Mouse (Mus musculus) left cerebral cortex, postnatal 14 days (tissue): ENCODE data around the gene Grhl1. TPM values are rescaled to one million over a fixed set of nuclear protein-coding genes. Genes with fewer than 3 reads are reported as not detected.

Experiments
- DNase-seq, 2 experiments: peaks; one replicate each; pipeline ENCODE4 v3.0.0; 2021 to 2022; ENCODE audit warnings: low spot score in 2 of 2, mixed read lengths in 1 of 2
- intact Hi-C: fragments of 180-260 bp; cut with DNase I; formaldehyde crosslinking; loops from one replicate; pipeline ENCODE4 v1.15.1; 2025
- total RNA-seq, 2 experiments: library from RNA; stranded (reverse); gene quantifications; 2 replicates each; pipeline ENCODE4 v1.2.3; 2021

Grhl1 gene
- total RNA-seq, 2 experiments from 2014 or later: 10.8 to 11.0 TPM

DNA sequence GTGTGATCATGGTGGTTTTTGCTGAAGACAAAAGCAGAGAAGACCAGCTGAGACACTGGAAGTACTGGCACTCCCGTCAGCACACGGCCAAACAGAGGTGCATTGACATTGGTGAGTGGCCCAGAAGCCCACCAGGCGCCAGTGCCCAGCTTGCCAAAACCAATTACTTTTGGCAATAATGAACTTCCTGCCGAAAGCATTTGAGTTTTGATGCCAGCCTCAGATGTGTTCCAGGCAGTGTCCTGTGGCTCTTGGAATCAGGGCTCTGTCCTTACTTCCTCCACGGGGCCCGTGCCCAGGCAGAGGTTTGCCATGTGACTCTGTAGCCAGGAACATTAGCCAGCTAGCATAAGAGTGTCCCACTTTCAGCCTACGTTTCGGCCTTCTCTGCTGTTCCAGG lies 12.8 kb downstream of the Grhl1 start:
- peak; percentile 30 to 46 for DNase-seq

DNA sequence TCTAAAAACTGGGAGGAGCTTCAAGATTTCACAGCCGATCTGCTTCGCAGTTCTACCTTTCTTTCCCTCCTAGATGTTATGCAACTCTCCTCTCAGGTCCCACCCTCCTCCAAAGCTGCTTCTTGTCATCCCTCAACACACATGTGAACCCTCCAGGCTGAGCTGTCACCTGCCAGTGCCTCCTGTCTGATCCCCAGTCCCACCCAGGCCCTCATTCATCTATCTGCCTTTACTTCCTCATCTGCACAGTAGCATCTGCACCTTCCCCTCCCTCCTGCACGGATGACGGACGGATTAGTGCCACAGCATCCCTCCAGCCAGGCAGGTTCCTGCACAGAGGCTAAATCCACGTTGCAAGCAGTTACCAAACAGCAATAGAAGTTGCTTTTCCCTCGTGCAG lies 14.1 kb downstream of the Grhl1 start:
- intact Hi-C loops: no loop called here
- no peak for DNase-seq

More for the DNA sequence above, 12.8 kb downstream of the Grhl1 start:
- intact Hi-C loops: no loop called here

DNA sequence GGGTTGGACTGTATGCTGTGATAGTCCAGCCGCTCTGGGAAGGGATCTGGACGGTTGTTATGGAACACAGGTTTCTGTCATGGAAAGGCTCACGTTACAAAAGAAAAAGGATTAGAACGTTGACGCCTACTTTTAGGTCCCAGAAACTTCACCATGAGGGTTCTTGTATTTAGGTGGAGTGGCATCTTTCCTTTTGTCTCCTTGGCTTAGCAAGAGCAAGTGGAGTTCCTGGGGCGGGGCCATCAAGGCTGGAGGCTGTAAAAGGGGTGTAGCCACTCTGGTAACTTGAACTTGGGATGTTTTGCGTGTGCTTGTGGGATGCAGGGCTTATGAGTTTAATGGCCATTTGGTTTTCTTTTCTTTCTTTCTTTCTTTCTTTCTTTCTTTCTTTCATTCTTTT lies 18.3 kb downstream of the Grhl1 start:
- DNase-seq: no peak
- intact Hi-C loops: no loop called here

DNA sequence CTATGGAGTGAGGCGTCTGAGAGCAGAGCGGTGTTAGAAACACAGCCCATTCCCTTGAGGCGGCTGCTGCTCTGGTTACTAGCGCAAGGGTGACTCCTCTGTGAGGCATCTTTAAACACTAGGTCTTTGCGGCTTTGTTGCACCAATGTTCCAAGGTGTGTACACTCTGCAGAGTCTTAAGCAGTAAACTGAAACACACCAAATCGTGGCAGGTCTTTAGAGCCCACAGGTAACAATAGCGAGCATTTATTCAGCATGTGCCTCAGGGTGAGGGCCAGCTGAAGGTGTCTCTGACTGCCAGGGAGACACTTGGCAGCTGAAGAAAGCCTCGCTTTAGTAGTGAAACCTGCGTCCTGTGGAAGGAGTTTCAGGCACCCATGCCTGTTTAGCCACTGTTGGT lies 20.0 kb downstream of the Grhl1 start:
- intact Hi-C loops: no loop called here

DNA sequence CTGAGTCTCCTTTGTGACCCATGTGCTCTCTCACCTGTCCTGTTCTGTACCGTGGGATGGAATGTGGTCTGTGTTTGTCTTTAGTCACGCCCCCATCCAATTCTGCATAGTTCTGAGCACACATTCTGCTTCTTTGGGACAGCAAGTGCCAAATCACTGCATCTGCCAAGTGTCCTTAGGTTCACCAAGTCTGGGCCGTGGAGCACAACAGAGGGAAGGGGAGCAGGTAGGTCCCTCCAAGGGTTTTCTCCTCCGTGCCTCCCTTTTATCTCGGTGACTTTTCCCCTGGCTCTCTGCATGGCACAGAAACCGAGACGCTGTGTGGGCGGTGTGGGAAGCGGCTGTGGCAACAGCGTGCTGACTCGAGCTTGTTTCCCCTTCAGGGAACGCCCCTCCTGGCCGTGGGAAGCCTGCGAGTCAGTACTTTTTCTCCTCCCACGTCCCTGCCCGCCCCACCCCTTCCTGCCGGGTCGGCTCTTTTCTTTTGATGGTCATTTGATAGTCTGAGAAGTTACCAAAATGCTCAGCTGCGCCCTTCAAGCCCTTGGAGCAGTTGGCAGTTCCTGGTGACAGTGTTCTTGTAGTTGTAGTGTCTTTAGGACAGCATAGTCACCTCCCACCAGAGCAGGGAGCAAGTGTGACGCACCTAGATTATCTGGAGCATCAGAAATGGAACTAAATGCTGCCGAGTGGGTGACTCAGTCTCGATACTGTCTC lies 21.0 kb downstream of the Grhl1 start:
- intact Hi-C loops: no loop called here
- peak; percentile 41 to 48 for DNase-seq

More for the DNA sequence above, 20.0 kb downstream of the Grhl1 start:
- no peak for DNase-seq

DNA sequence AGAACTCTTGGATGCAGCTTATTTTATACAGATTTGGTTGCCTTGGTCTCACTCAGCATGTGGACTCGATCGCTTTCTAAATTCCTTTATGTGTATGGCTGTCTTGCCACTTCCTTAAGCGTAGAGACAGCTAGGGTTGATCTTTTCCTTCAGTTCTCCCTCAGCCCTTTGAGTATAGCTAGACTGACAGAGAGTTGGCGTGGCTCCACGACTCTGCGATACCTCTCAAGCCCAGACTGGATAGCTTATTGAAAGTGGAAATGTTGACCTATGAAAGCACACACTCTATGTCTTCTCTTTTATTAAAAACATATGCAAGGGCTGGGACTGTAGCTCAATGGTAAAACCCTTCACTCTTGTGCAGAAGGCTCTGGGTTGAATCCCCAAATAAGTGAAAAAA lies 25.3 kb downstream of the Grhl1 start:
- no peak for DNase-seq
- intact Hi-C loops: loop anchor here (5.0 kb wide), 1 partner anchor 125 kb away; no protein-coding TSS in a partner anchor

DNA sequence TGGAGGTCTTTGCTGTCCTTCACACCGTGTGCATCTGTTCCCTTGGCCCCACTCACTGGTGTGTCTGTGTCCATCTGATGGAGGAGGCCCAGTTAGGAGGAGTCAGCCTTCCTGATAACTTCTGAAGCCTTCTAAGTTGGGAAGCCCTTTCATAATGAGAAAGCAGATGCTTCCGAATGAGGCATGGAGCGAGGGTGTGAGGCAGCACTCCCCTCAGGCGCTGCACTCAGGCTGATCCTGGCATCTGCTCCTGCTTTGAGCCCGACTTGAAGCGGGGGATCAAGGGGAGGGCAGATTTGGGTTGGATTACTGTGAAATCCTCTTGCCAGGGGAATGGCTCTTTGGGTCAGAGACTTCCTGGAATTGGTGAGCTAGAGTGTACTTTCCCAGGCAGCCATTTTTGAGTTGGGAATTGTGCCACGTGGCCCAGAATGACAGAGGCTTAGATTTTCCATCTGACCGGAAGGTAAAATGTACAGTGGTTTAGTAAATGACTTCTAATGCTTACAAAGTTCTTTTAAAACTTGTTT lies 27.3 kb downstream of the Grhl1 start:
- DNase-seq: peak in 1 of 2 experiments; percentile 23
- intact Hi-C loops: loop anchor here (5.0 kb wide), 1 partner anchor 127 kb away; no protein-coding TSS in a partner anchor

DNA sequence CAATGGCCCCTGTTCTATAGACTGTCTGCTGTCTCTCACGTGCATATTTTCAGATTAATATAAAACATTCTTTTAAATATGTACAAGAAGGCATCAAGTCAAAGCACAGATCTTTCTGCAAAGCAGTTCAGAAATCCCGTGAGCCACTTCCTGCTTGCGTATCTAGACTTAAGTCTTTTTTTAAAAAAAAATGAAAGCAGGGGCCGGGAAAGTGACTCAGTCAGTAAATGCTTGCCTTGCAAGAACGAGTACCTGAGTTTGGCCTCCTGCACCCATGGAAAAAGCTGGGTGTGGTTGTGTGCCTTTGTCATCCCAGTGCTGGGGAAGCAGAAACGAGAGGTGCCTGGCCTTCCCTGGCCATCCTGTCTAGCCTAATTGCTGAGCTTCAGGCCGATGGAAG lies 28.0 kb downstream of the Grhl1 start:
- intact Hi-C loops: loop anchor here (5.0 kb wide), 1 partner anchor 377 kb away; no protein-coding TSS in a partner anchor
- DNase-seq: no peak

DNA sequence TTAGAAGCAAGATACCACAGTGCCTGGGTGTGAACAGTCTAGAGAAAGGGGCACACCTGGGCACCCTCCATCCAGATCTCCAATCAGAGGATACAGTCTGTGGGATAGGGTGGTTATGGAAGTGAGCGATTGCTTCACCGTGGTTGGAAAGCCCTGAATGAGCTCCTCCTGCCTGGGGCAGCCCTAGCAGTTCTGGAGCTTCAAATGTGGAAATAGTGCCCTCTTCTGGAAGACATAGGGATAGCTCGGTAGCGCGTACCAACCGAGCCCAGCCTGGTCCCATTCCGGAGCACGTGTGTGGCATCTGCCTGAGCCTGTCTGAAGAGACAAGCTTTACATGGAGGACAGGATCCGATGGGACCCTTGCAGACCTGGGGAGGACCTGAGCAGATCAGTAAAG lies 28.7 kb downstream of the Grhl1 start:
- intact Hi-C loops: loop anchor here (5.0 kb wide), 1 partner anchor 376 kb away; no protein-coding TSS in a partner anchor

DNA sequence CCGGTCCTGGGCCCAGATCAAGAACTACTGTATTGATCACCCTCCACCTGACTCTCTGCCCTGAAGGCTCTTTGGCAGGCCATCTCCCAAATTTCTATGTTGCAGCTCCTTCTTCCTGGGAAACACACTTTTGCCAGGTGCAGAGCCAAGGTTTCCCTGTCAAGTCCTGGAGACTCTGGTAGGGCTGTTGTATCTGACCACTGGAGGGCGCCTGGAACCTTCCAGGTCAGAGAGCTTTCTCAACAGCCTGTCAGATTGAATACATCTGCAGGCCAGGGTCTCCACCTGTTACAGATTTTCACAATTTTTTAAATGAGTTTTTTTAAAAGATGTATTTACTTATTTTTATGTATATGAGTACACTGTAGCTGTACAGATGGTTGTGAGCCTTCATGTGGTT lies 31.2 kb downstream of the Grhl1 start:
- intact Hi-C loops: loop anchor here (1.0 to 5.0 kb wide), 2 partner anchors 94 to 374 kb away; no protein-coding TSS in a partner anchor
- DNase-seq: peak; percentile 58 to 80

More for the DNA sequence above, 28.7 kb downstream of the Grhl1 start:
- peak; percentile 84 to 91 for DNase-seq

DNA sequence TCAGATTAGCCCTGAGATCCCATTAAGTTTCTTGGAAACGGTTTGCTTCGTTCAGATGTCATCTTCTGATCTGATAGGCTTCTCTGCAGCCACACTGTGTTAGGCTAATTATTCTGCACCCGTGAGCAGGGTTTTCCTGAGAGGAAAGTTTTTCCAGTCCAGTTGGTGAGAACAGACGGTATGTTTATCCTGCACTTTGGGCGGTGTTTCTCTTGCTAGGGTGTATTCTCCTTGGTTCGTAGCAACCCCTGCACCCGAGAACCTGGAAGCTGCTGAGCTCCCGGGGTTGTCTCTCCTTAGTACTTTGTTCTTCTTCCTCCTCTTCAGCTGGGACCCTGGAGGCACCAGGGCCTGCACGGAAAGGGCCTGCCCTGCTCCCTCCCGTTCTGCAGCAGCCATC lies 34.1 kb downstream of the Grhl1 start:
- intact Hi-C loops: no loop called here
- no peak for DNase-seq

DNA sequence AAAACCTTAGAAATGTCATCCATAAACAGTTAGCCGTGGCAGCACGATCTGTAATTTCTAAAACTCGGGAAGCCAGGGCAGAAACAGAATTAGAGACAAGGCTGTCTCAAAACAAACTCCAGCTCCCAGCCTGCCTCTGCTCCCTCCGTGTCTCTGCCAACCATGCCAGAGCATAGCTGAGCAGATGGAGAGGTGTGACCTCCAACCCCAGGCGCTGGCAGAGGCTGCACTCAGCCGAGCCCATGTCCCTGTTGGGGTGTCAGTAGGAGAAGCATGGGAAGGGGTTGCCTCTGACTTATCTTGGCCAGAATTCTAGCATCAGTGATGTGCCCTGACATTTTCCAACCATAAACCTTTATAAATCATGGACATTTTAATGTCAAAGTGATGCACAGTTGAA lies 40.5 kb downstream of the Grhl1 start:
- no peak for DNase-seq
- intact Hi-C loops: no loop called here

DNA sequence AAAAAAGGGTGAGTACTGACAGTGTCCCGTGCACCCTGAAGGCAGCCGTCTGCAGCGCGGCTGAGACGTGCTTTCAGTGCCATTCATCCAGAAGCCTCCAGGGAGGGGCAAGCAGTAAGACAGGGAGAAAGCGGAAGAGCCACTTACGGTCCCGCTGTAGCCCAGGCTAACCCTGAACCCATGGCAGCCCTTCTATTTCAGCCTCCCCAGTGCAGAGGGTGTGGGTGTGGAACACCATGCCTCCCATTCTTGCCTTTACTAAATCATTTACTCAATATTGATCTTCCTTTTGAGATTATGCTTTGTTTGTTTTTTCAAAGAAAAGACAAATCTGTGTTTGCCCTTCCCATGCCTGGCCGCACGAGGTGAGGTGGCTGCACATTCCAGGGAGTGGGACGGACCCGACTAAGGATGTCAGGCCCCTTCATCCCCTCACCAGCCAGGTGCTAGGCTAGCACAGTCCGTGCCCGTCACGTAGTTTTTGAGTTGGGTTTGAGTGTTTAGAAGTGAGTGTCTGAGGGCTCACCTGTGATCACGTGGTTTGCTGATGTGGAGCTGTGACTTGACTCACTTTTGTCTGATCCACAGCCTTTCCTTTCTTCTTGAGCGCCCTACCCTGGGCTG lies 42.5 kb downstream of the Grhl1 start:
- intact Hi-C loops: no loop called here
- no peak for DNase-seq

DNA sequence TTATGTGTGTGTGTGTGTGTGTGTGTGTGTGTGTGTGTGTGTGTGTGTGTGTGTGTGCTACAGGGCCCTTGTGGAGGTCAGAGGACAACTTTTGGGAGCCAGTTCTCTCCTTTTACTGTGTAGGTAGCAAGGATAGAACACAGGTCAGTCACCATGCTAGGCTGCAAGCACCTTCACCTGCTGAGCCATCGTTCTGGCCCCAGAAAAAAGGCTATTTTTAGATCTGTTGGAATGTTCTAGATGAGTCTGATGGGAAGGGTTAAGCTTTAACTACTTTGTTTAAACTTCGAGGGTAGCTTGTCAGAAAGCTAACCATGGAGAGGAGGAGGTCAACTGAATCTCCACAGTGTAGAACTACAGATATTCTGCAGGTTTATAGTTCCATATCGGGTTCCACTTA lies 43.1 kb downstream of the Grhl1 start:
- intact Hi-C loops: no loop called here
- no peak for DNase-seq

DNA sequence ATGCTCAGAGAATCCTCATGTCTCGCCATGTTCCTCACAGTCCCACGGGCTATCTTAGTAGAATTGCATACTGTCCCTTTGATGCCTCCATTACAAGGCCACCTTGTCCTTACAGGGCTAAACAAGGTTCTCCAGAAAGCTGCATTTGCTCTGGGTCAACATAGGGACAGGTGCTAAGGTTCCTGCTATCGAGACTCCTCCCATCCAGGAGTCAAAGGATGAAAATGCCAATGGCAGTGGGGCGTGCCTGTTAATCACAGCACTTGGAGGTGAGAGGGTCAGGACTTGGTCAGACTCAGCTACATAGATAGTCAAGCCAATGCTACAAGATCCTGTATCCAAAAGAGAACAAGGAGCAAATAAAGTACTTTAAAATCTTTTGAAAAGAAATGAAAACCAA lies 47.4 kb downstream of the Grhl1 start:
- no peak for DNase-seq
- intact Hi-C loops: no loop called here

DNA sequence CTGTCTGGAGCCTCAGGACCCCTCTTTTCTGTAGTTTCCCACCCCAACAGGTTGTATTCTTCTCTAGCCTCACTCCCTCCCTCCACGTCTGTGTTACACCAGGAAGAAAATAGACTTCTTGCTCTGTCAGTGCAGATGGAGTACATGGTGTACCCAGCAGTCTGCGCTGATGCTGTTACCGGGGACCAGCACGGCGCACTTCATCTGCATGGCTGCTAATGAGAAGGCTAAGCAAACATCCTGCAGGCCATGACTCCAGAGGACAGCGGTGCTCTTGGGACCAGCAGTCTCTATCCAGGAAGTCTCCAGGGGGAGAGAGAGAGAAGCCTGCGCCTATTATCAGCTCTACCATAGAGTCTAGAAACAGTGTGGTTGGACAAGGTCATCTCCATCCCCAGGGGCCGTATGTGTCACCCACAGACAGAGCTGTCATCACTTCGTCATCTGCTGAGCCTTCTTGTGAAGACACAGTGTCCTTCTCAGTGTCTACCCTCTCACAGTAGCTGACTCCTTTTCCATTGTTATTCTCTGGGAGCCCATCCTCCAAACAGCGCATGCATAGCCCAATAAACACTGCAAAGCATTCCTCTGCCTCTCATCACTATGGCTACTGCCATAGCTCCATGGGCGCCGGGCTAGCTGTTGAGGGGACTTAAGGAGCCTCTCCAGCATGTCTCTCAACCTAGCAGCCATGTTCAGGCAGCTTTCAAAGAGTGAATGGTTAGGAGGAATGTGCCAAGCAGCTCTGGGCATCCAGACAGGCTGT lies 51.6 kb downstream of the Grhl1 start:
- no peak for DNase-seq
- intact Hi-C loops: no loop called here

DNA sequence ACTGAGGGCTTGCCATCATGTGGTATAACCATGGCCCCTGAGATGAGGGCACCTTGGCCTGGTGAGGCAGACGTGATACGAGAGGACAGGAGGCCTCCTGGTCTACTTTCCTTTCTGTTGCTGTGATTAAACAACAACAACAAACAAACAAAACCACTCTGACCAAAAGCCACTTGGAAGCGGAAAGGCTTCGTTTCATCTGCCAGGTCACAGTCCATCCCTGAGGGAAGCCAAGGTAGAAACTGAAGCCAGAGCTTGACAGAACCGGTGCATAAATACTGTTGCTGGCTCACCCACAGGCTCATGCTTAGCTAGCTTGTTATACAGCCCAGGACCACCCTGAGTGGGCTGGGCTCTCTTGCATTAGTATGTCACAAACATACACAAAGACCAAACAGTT lies 54.3 kb downstream of the Grhl1 start:
- DNase-seq: no peak
- intact Hi-C loops: no loop called here

DNA sequence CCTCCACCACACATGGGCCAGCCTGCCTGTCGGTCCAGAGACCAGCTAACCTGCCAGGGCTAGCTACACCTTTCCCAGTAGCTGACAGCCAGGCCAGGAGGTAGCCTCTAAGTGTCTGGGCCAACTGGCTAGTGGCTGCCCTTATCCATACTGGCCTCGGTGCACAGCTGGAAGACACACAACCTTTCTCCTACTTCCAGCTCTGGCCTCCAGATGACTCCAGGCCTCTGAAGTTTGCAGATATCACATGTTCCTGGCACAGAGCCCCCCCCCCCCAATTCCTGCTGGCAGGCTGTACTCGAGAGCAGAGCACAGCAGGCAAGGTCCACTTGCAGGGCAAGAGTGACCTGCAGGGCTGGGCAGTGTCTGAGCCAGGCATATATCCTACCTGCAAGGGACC lies 55.1 kb downstream of the Grhl1 start:
- no peak for DNase-seq
- intact Hi-C loops: no loop called here

DNA sequence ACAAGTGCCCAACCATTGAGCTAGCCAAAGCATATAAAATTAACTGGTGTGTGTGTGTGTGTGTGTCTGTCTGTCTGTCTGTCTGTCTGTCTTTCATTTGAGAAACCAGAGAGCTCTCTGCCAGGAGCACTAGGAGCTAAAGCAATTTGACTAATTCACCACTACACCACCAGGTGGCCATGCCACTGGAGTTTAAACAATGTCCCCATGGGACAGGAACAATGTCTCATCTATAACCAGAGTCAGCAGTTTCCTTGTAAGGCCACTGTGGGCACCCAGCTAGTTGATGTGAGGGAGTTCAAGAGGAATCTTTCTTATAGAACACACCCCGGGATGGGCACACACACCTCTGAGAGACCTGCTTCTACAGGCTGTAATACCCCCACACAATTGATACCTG lies 58.1 kb downstream of the Grhl1 start:
- DNase-seq: peak; percentile 17 to 30
- intact Hi-C loops: loop anchor here (2.0 kb wide), 1 partner anchor 67 kb away; no protein-coding TSS in a partner anchor

DNA sequence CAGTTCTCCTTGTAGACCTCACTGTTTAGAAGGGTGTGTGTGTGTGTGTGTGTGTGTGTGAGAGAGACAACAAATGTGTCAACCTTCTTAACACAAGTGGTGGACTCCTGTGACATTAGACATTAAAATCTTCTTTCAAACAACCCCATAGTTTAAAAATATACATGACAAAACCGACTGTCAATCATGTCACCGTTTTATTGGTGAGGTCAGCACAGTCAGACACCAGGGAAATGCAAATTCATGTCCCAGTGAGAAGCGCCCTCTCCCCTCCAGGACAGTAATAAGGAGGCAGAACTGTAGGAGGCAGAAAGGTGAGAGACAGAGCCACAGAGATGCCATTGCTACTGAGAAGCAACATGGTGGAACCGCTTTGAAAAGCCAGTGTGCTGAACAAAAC lies 60.3 kb downstream of the Grhl1 start:
- intact Hi-C loops: no loop called here
- DNase-seq: no peak
